Comparison of ENCODE assay signal across 8 mouse cellular contexts in the genomic region with DNA sequence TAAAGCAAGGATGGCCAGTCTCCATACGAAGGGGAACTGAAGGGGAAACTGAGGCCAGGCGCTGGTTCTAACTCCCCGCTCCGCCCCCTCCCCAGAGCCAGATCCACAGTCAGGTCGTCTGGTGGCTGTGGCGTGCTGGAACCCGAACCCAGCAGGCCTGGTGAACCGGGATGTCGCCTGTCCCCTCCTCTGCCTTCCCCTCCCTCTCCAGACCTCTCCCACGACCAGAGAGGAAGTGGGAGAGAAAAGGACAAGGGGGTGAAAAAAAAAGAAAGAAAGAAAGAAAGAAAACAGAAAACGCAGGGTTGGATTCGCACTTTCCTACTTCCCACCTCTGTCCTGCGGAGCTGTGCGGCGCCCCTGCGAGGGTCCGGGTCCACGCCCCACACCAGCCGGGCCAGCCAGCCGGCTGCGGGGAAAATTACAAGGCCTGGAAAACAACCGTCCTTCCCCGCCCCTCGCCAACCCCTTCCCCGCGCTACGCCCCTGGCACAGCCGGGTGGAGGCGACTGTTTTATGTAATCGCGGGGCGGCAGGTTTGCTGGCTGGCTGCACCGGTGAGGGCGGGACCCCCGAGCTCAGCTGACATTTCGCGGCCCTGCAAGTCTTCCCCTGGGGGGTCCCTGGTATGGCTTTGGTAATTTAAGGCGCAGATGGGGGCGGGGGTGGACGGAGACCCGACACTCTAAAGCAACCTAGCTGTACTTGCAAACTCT. TPM values are rescaled to one million over a fixed set of nuclear protein-coding genes. Genes with fewer than 3 reads are reported as not detected.
DNase-seq lines count a peak whose midpoint lies in the region; ATAC-seq lines count a peak whose summit lies in the region.

Gene Zbtb7a, plus strand, starts transcription at position 255 of the 716 bp plus-strand sequence.

- peaks cover 28% of the 10 kb centered on the region for H3K4me1 ChIP-seq in hindbrain, embryonic 16.5 days (ENCODE audit: control insufficient read depth, insufficient read depth, low read depth, low read length)
- H3K4me1 ChIP-seq in midbrain, embryonic 11.5 days (ENCODE audit: control insufficient read depth, insufficient read depth, low read length) = peaks cover 28% of the 10 kb centered on the region
- H3K4me1 ChIP-seq in stomach, embryonic 14.5 days (ENCODE audit: control insufficient read depth, insufficient read depth, low read length) = peaks cover 26% of the 10 kb centered on the region

- H3K27me3 ChIP-seq in hindbrain, embryonic 16.5 days (replicated peaks; ENCODE audit: control insufficient read depth, insufficient read depth, low read length) = peaks cover 13% of the 10 kb centered on the region
- peaks cover 32% of the 10 kb centered on the region for H3K27me3 ChIP-seq in midbrain, embryonic 11.5 days (ENCODE audit: control insufficient read depth, insufficient read depth, low read length)
- peaks cover 4% of the 10 kb centered on the region; the same call in 1 of the 2 replicates for H3K27me3 ChIP-seq in stomach, embryonic 14.5 days (ENCODE audit: control insufficient read depth, insufficient read depth, low read length)

- H3K36me3 ChIP-seq in hindbrain, embryonic 16.5 days (ENCODE audit: control insufficient read depth, insufficient read depth, low read length) = no peaks in the 10 kb centered on the region
- no peaks in the 10 kb centered on the region for H3K36me3 ChIP-seq in midbrain, embryonic 11.5 days (ENCODE audit: control insufficient read depth, insufficient read depth, low read length)
- H3K36me3 ChIP-seq in stomach, embryonic 14.5 days (ENCODE audit: control insufficient read depth, insufficient read depth, low read length) = no peaks in the 10 kb centered on the region

- peak; percentile 59 to 64 for DNase-seq in layer of hippocampus, adult 18-20 months (ENCODE audit: low spot score in 2 of 2)
- no peak for DNase-seq in layer of hippocampus, adult 11-12 months (ENCODE audit: low spot score)
- DNase-seq in cerebellum, adult 9-11 months = peak; percentile 75
- DNase-seq in gastrocnemius, postnatal 10 days = peak; percentile 48
- peak; percentile 45 for DNase-seq in left cerebral cortex, postnatal 4 days
- peak; percentile 92 for DNase-seq in midbrain, embryonic 11.5 days (ENCODE audit: low spot score, missing footprints)

- H3K9me3 ChIP-seq in hindbrain, embryonic 16.5 days (ENCODE audit: control insufficient read depth, low read length) = no peaks in the 10 kb centered on the region
- H3K9me3 ChIP-seq in midbrain, embryonic 11.5 days (ENCODE audit: control insufficient read depth, low read length) = no peaks in the 10 kb centered on the region
- no peaks in the 10 kb centered on the region for H3K9me3 ChIP-seq in stomach, embryonic 14.5 days (ENCODE audit: control insufficient read depth, low read depth, low read length)

- ATAC-seq in hindbrain, embryonic 16.5 days = no peak
- no peak for ATAC-seq in midbrain, embryonic 11.5 days (ENCODE audit: low FRiP score)
- ATAC-seq in stomach, embryonic 14.5 days (ENCODE audit: insufficient number of reproducible peaks, insufficient read depth, low FRiP score, low read depth) = no peak

- H3K9ac ChIP-seq in hindbrain, embryonic 16.5 days (ENCODE audit: low read depth, low read length) = peak within 1 kb of the TSS; percentile 91
- H3K9ac ChIP-seq in midbrain, embryonic 11.5 days (ENCODE audit: low read length) = peak within 1 kb of the TSS; percentile 89
- peak within 1 kb of the TSS; percentile 99 for H3K9ac ChIP-seq in stomach, embryonic 14.5 days (replicated peaks; ENCODE audit: low read depth, low read length)

- peak within 1 kb of the TSS; percentile 96 for H3K27ac ChIP-seq in hindbrain, embryonic 16.5 days (ENCODE audit: low read depth, low read length)
- peak within 1 kb of the TSS; percentile 86; the same call in 1 of the 2 replicates for H3K27ac ChIP-seq in midbrain, embryonic 11.5 days (ENCODE audit: low read depth, low read length)
- H3K27ac ChIP-seq in stomach, embryonic 14.5 days (ENCODE audit: low read length) = peak within 1 kb of the TSS; percentile 99

- H3K4me3 ChIP-seq in hindbrain, embryonic 16.5 days (ENCODE audit: low read length) = peak within 1 kb of the TSS; percentile 88
- H3K4me3 ChIP-seq in midbrain, embryonic 11.5 days (ENCODE audit: low read depth, low read length) = peak within 1 kb of the TSS; percentile 78
- peak within 1 kb of the TSS; percentile 94 for H3K4me3 ChIP-seq in stomach, embryonic 14.5 days (ENCODE audit: low read depth, low read length)

- intact Hi-C loops in left cerebral cortex, postnatal 4 days (cut with DNase I) = no loop called here

- peak within 1 kb of the TSS; percentile 98 for H3K4me2 ChIP-seq in hindbrain, embryonic 16.5 days (ENCODE audit: low read length)
- H3K4me2 ChIP-seq in midbrain, embryonic 11.5 days = peak within 1 kb of the TSS; percentile 98
- peak within 1 kb of the TSS; percentile 84 for H3K4me2 ChIP-seq in stomach, embryonic 14.5 days (replicated peaks; ENCODE audit: low read depth, low read length)

- WGBS in hindbrain, embryonic 16.5 days = 3% methylated on average over 41 of the region's 41 CpGs
- WGBS in midbrain, embryonic 11.5 days = 2% methylated on average over 41 of the region's 41 CpGs
- 3% methylated on average over 40 of the region's 41 CpGs for WGBS in stomach, embryonic 14.5 days

RNA-seq across cellular contexts. Expression of gene Zbtb7a, which starts in this region (rescaled TPM):
- total RNA-seq in layer of hippocampus, adult 18-20 months (2021) = 100 to 1,000 TPM; 122 to 126 TPM
- total RNA-seq in gastrocnemius, postnatal 10 days (2021) = 10 to 100 TPM; 29.2 to 35.9 TPM
- 13.3 and 13.6 TPM in 2 replicates for polyA plus RNA-seq in hindbrain, embryonic 16.5 days (2015; fragmentation: Nextera tagmentation; extraction: Ambion mirVana)
- total RNA-seq in left cerebral cortex, postnatal 4 days (2021) = 10 to 100 TPM; 23.3 to 24.7 TPM
- 5.3 and 5.6 TPM in 2 replicates for polyA plus RNA-seq in midbrain, embryonic 11.5 days (2014; fragmentation: Nextera tagmentation; extraction: Ambion mirVana)
- polyA plus RNA-seq in stomach, embryonic 14.5 days (2014; fragmentation: Nextera tagmentation; extraction: Ambion mirVana) = 25.5 and 27.4 TPM in 2 replicates
